Mouse (Mus musculus): ENCODE results near the gene Ahctf1. TPM values are rescaled to one million over a fixed set of nuclear protein-coding genes. Genes with fewer than 3 reads are reported as not detected.

The Ahctf1 gene
- polyA plus RNA-seq, 1 experiment, result 131 TPM

DNA sequence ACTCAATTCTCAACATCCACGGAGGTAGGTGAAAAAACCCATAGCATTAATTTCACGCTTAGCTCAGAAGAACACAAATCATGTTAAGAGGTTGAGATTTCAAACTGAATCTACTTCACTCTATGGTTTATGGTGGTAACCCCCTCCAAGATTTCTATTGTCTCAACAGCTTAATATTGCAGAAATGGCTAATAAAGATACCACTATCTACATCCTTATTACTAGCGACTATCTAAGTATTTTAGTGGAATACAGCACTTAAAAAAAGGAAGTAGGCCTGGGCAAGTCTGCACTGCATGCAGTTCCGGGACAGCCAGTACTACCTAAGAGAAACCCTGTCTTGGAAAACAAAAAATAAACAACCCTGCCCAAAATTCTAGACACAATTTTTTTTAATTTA lies 42.9 kb downstream of the Ahctf1 start:
- Histone ChIP-seq H3K9me3 (replicated peaks; ENCODE audit: control insufficient read depth, insufficient read depth, low read length, poor library complexity, severe bottlenecking) (no peaks in the 10 kb centered on the region), H3K4me3 (ENCODE audit: low read depth, low read length) (no peak overlapping the region), H3K27me3 (ENCODE audit: control insufficient read depth, insufficient read depth, low read length, poor library complexity, severe bottlenecking) (no peaks in the 10 kb centered on the region), H3K4me1 (ENCODE audit: control insufficient read depth, insufficient read depth, low read length) (no peaks in the 10 kb centered on the region), H3K9ac (ENCODE audit: low read depth, poor library complexity, severe bottlenecking) (no peak overlapping the region), H3K36me3 (ENCODE audit: control insufficient read depth, insufficient read depth, low read length, poor library complexity, severe bottlenecking) (peaks cover 64% of the 10 kb centered on the region), H3K27ac (ENCODE audit: insufficient read depth, low read length) (no peak overlapping the region)
- TF ChIP-seq CTCF (IDR thresholded peaks at IDR 0.05; ENCODE audit: low read depth, low read length) (no peak), EP300 (IDR thresholded peaks at IDR 0.05; ENCODE audit: insufficient read depth, low read depth, low read length) (no peak), POLR2A (IDR thresholded peaks at IDR 0.05; ENCODE audit: insufficient read depth, low read length) (no peak)

- H3K36me3 ChIP-seq (ENCODE audit: control insufficient read depth, insufficient read depth, low read length, poor library complexity, severe bottlenecking), result peaks cover 65% of the 10 kb centered on the region
- no peak overlapping the region for H3K27ac ChIP-seq (ENCODE audit: insufficient read depth, low read length)
- no peaks in the 10 kb centered on the region for H3K9me3 ChIP-seq (replicated peaks; ENCODE audit: control insufficient read depth, insufficient read depth, low read length, poor library complexity, severe bottlenecking)
- no peak for TF ChIP-seq CTCF (IDR thresholded peaks at IDR 0.05; ENCODE audit: low read depth, low read length)
- no peak for TF ChIP-seq POLR2A (IDR thresholded peaks at IDR 0.05; ENCODE audit: insufficient read depth, low read length)
- TF ChIP-seq EP300 (IDR thresholded peaks at IDR 0.05; ENCODE audit: insufficient read depth, low read depth, low read length), result no peak
- H3K4me1 ChIP-seq (ENCODE audit: control insufficient read depth, insufficient read depth, low read length), result no peaks in the 10 kb centered on the region
- no peaks in the 10 kb centered on the region for H3K27me3 ChIP-seq (ENCODE audit: control insufficient read depth, insufficient read depth, low read length, poor library complexity, severe bottlenecking)
- no peak overlapping the region for H3K4me3 ChIP-seq (ENCODE audit: low read depth, low read length)
- no peak overlapping the region for H3K9ac ChIP-seq (ENCODE audit: low read depth, poor library complexity, severe bottlenecking)
Measured at GRCm38 (mm10) chr1:179760086-179760485, 43.4 kb downstream of the Ahctf1 start.

- TF ChIP-seq POLR2A (IDR thresholded peaks at IDR 0.05; ENCODE audit: insufficient read depth, low read length), result no peak
- TF ChIP-seq CTCF (IDR thresholded peaks at IDR 0.05; ENCODE audit: low read depth, low read length), result no peak
- TF ChIP-seq EP300 (IDR thresholded peaks at IDR 0.05; ENCODE audit: insufficient read depth, low read depth, low read length), result no peak
- Histone ChIP-seq H3K36me3 (ENCODE audit: control insufficient read depth, insufficient read depth, low read length, poor library complexity, severe bottlenecking) (peaks cover 69% of the 10 kb centered on the region), H3K9ac (ENCODE audit: low read depth, poor library complexity, severe bottlenecking) (no peak overlapping the region), H3K9me3 (replicated peaks; ENCODE audit: control insufficient read depth, insufficient read depth, low read length, poor library complexity, severe bottlenecking) (no peaks in the 10 kb centered on the region), H3K4me3 (ENCODE audit: low read depth, low read length) (no peak overlapping the region), H3K4me1 (ENCODE audit: control insufficient read depth, insufficient read depth, low read length) (no peaks in the 10 kb centered on the region), H3K27ac (ENCODE audit: insufficient read depth, low read length) (no peak overlapping the region), H3K27me3 (ENCODE audit: control insufficient read depth, insufficient read depth, low read length, poor library complexity, severe bottlenecking) (no peaks in the 10 kb centered on the region)
Measured at GRCm38 (mm10) chr1:179756477-179756876, 47.0 kb downstream of the Ahctf1 start.

DNA sequence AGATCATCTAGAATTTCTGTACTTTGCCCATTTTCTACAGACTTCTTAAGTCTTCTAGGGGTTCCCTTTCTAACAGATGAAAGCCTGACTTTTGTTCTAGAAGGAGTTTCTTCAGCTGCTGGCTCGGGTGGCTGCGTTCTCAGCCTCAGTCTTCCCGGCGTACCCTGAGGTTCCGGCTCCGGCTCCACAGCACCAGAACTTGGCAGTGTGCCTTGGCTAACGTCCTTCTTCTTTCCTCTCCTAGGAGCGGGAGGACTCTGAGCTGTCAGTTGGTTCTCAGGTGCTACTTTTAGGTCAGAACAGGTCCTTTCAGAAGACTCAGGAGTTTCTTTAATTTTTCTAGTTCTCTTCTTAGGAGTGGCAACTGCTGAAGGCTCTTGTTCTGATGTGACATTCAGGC lies 50.5 kb downstream of the Ahctf1 start:
- H3K36me3 ChIP-seq (ENCODE audit: control insufficient read depth, insufficient read depth, low read length, poor library complexity, severe bottlenecking), result peaks cover 70% of the 10 kb centered on the region
- H3K27ac ChIP-seq (ENCODE audit: insufficient read depth, low read length), result no peak overlapping the region
- H3K4me3 ChIP-seq (ENCODE audit: low read depth, low read length), result no peak overlapping the region
- H3K9me3 ChIP-seq (replicated peaks; ENCODE audit: control insufficient read depth, insufficient read depth, low read length, poor library complexity, severe bottlenecking), result no peaks in the 10 kb centered on the region
- no peaks in the 10 kb centered on the region for H3K4me1 ChIP-seq (ENCODE audit: control insufficient read depth, insufficient read depth, low read length)
- no peaks in the 10 kb centered on the region for H3K27me3 ChIP-seq (ENCODE audit: control insufficient read depth, insufficient read depth, low read length, poor library complexity, severe bottlenecking)
- H3K9ac ChIP-seq (ENCODE audit: low read depth, poor library complexity, severe bottlenecking), result no peak overlapping the region
- TF ChIP-seq EP300 (IDR thresholded peaks at IDR 0.05; ENCODE audit: insufficient read depth, low read depth, low read length) (no peak), CTCF (IDR thresholded peaks at IDR 0.05; ENCODE audit: low read depth, low read length) (no peak), POLR2A (IDR thresholded peaks at IDR 0.05; ENCODE audit: insufficient read depth, low read length) (no peak)

DNA sequence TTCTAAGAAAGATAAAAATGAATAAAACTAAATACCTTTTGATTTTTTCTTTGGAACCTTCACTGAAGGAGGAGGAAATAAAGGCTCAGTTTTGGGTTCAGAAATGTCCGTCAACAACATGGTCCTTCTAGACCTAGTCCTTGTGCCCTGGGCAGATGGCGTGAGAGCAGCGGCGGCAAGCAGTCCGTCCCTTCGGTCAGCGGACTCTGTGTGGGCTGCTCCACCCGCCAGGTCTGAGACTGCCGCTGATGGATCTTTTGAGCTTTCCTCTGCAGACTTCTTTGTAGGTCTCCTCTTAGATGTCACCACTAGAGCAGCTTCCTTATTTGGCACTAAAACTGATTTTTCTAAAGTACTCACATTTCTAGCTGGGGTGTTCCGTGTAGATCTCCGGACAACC lies 51.2 kb downstream of the Ahctf1 start:
- Histone ChIP-seq H3K36me3 (ENCODE audit: control insufficient read depth, insufficient read depth, low read length, poor library complexity, severe bottlenecking) (peaks cover 73% of the 10 kb centered on the region), H3K27ac (ENCODE audit: insufficient read depth, low read length) (no peak overlapping the region), H3K4me1 (ENCODE audit: control insufficient read depth, insufficient read depth, low read length) (no peaks in the 10 kb centered on the region), H3K27me3 (ENCODE audit: control insufficient read depth, insufficient read depth, low read length, poor library complexity, severe bottlenecking) (no peaks in the 10 kb centered on the region), H3K4me3 (ENCODE audit: low read depth, low read length) (no peak overlapping the region), H3K9me3 (replicated peaks; ENCODE audit: control insufficient read depth, insufficient read depth, low read length, poor library complexity, severe bottlenecking) (no peaks in the 10 kb centered on the region), H3K9ac (ENCODE audit: low read depth, poor library complexity, severe bottlenecking) (no peak overlapping the region)
- TF ChIP-seq EP300 (IDR thresholded peaks at IDR 0.05; ENCODE audit: insufficient read depth, low read depth, low read length), result no peak
- no peak for TF ChIP-seq POLR2A (IDR thresholded peaks at IDR 0.05; ENCODE audit: insufficient read depth, low read length)
- TF ChIP-seq CTCF (IDR thresholded peaks at IDR 0.05; ENCODE audit: low read depth, low read length), result no peak

GRCm38 (mm10) chr1:179745171-179745570 lies 58.3 kb downstream of the Ahctf1 start, which contains the start of gene Kif28:
Gene Kif28 (minus strand): TSS chr1:179745271.
- TF ChIP-seq EP300 (IDR thresholded peaks at IDR 0.05; ENCODE audit: insufficient read depth, low read depth, low read length) (no peak), POLR2A (IDR thresholded peaks at IDR 0.05; ENCODE audit: insufficient read depth, low read length) (no peak), CTCF (IDR thresholded peaks at IDR 0.05; ENCODE audit: low read depth, low read length) (no peak)
- Histone ChIP-seq H3K27ac (ENCODE audit: insufficient read depth, low read length) (no peak within 1 kb of the TSS), H3K4me3 (ENCODE audit: low read depth, low read length) (no peak within 1 kb of the TSS), H3K4me1 (ENCODE audit: control insufficient read depth, insufficient read depth, low read length) (no peaks in the 10 kb centered on the region), H3K9me3 (replicated peaks; ENCODE audit: control insufficient read depth, insufficient read depth, low read length, poor library complexity, severe bottlenecking) (no peaks in the 10 kb centered on the region), H3K27me3 (ENCODE audit: control insufficient read depth, insufficient read depth, low read length, poor library complexity, severe bottlenecking) (no peaks in the 10 kb centered on the region), H3K9ac (ENCODE audit: low read depth, poor library complexity, severe bottlenecking) (no peak within 1 kb of the TSS), H3K36me3 (ENCODE audit: control insufficient read depth, insufficient read depth, low read length, poor library complexity, severe bottlenecking) (peaks cover 39% of the 10 kb centered on the region)

Measured in ES-Bruce4 (cell line).